Mouse (Mus musculus) forebrain, embryonic 13.5 days (tissue): ENCODE results near the gene Churc1. TPM values are rescaled to one million over a fixed set of nuclear protein-coding genes. Genes with fewer than 3 reads are reported as not detected.

Source experiments
- ATAC-seq: fragments of 200-750 bp; cut with Nextera tagmentation; 2 replicates; pipeline ENCODE4 v1.8.0; 2017
- H3K27ac ChIP-seq: fragments of 300-500 bp; sonication (generic); 2 replicates; pipeline ENCODE4 v1.5.1; 2015; ENCODE audit warnings: inconsistent platforms, mild to moderate bottlenecking, moderate library complexity
- H3K27me3 ChIP-seq: fragments of 300-500 bp; sonication (generic); 2 replicates; pipeline ENCODE4 v1.6.1; 2015; ENCODE audit warnings: mild to moderate bottlenecking, inconsistent platforms
- H3K36me3 ChIP-seq: fragments of 300-500 bp; sonication (generic); 2 replicates; pipeline ENCODE4 v1.6.1; 2015; ENCODE audit warnings: mild to moderate bottlenecking, inconsistent platforms; ENCODE audit not compliant: poor library complexity, severe bottlenecking
- H3K4me1 ChIP-seq: fragments of 300-500 bp; sonication (generic); 2 replicates; pipeline ENCODE4 v1.6.1; 2015; ENCODE audit warnings: inconsistent platforms
- H3K4me2 ChIP-seq: fragments of 300-500 bp; sonication (generic); 2 replicates; pipeline ENCODE4 v1.6.1; 2015; ENCODE audit warnings: inconsistent platforms, mild to moderate bottlenecking, moderate library complexity
- H3K4me3 ChIP-seq: fragments of 300-500 bp; sonication (generic); 2 replicates; pipeline ENCODE4 v1.5.1; 2015; ENCODE audit warnings: mild to moderate bottlenecking, inconsistent platforms
- H3K9ac ChIP-seq: fragments of 300-500 bp; sonication (generic); 2 replicates; pipeline ENCODE4 v1.6.1; 2015; ENCODE audit warnings: mild to moderate bottlenecking, inconsistent platforms
- H3K9me3 ChIP-seq: fragments of 300-500 bp; sonication (generic); replicated peaks from 2 replicates; pipeline ENCODE4 v1.6.1; 2016; ENCODE audit warnings: inconsistent platforms
- WGBS: fragments of 180-500 bp; shearing (Covaris S2); methylation state at CpG from one replicate; pipeline ENCODE4 v1.1.7; 2015; 5-methylcytosine and 5-hydroxymethylcytosine counted together
- polyA plus RNA-seq: library from polyadenylated mRNA; unstranded; fragments of >200 nt; fragmentation: Nextera tagmentation; extraction: Ambion mirVana; gene quantifications from 2 replicates; pipeline ENCODE4 v1.2.1, GENCODE M21; 2015

Gene Churc1
- polyA plus RNA-seq, 1 experiment from 2014 or later: 119 TPM

GRCm38 (mm10) chr12:76798008-76798720 lies 32.8 kb downstream of the Churc1 start:
- H3K4me2 ChIP-seq: no peak overlapping the region
- no peak for ATAC-seq
- no peak overlapping the region for H3K27ac ChIP-seq
- no peaks in the 10 kb centered on the region for H3K9me3 ChIP-seq
- no peak overlapping the region for H3K9ac ChIP-seq
- H3K4me1 ChIP-seq: no peaks in the 10 kb centered on the region
- 52% methylated on average over 5 of the region's 5 CpGs for WGBS
- no peaks in the 10 kb centered on the region for H3K36me3 ChIP-seq
- no peaks in the 10 kb centered on the region for H3K27me3 ChIP-seq
- no peak overlapping the region for H3K4me3 ChIP-seq

- H3K4me1 ChIP-seq: no peaks in the 10 kb centered on the region
- no peak overlapping the region for H3K9ac ChIP-seq
- H3K27ac ChIP-seq: no peak overlapping the region
- no peak overlapping the region for H3K4me3 ChIP-seq
- no peak for ATAC-seq
- no peaks in the 10 kb centered on the region for H3K27me3 ChIP-seq
- WGBS: 92% methylated on average over 10 of the region's 10 CpGs
- H3K9me3 ChIP-seq: no peaks in the 10 kb centered on the region
- no peak overlapping the region for H3K4me2 ChIP-seq
- no peaks in the 10 kb centered on the region for H3K36me3 ChIP-seq
Measured at GRCm38 (mm10) chr12:76803028-76803427, 37.7 kb downstream of the Churc1 start.

GRCm38 (mm10) chr12:76803700-76804252 lies 38.4 kb downstream of the Churc1 start:
- ATAC-seq: peak; percentile 62; the same call in 1 of the 2 replicates
- 56% methylated on average over 7 of the region's 7 CpGs for WGBS
- Histone ChIP-seq H3K9ac (no peak overlapping the region), H3K27ac (no peak overlapping the region), H3K4me3 (no peak overlapping the region), H3K4me2 (no peak overlapping the region), H3K4me1 (no peaks in the 10 kb centered on the region), H3K36me3 (no peaks in the 10 kb centered on the region), H3K27me3 (no peaks in the 10 kb centered on the region), H3K9me3 (no peaks in the 10 kb centered on the region)

GRCm38 (mm10) chr12:76805056-76805811 lies 39.9 kb downstream of the Churc1 start:
- Histone ChIP-seq H3K27me3 (no peaks in the 10 kb centered on the region), H3K9me3 (no peaks in the 10 kb centered on the region), H3K27ac (no peak overlapping the region), H3K4me1 (no peaks in the 10 kb centered on the region), H3K4me2 (no peak overlapping the region), H3K9ac (no peak overlapping the region), H3K4me3 (no peak overlapping the region), H3K36me3 (no peaks in the 10 kb centered on the region)
- ATAC-seq: no peak
- WGBS: 88% methylated on average over 10 of the region's 10 CpGs

GRCm38 (mm10) chr12:76807796-76808195 lies 42.5 kb downstream of the Churc1 start:
- no peaks in the 10 kb centered on the region for H3K9me3 ChIP-seq
- no peaks in the 10 kb centered on the region for H3K36me3 ChIP-seq
- no peaks in the 10 kb centered on the region for H3K27me3 ChIP-seq
- H3K4me3 ChIP-seq: no peak overlapping the region
- no peak overlapping the region for H3K9ac ChIP-seq
- no peaks in the 10 kb centered on the region for H3K4me1 ChIP-seq
- 89% methylated on average over 10 of the region's 10 CpGs for WGBS
- H3K4me2 ChIP-seq: no peak overlapping the region
- H3K27ac ChIP-seq: no peak overlapping the region
- no peak for ATAC-seq

GRCm38 (mm10) chr12:76810491-76810890 lies 45.2 kb downstream of the Churc1 start:
- H3K4me3 ChIP-seq: no peak overlapping the region
- WGBS: 90% methylated on average over 5 of the region's 5 CpGs
- ATAC-seq: no peak

GRCm38 (mm10) chr12:76811006-76811405 lies 45.7 kb downstream of the Churc1 start:
- ATAC-seq: no peak
- WGBS: 95% methylated on average over 4 of the region's 4 CpGs
- Histone ChIP-seq H3K4me2 (no peak overlapping the region), H3K4me1 (no peaks in the 10 kb centered on the region), H3K9ac (no peak overlapping the region), H3K27ac (no peak overlapping the region), H3K4me3 (no peak overlapping the region), H3K36me3 (no peaks in the 10 kb centered on the region), H3K27me3 (no peaks in the 10 kb centered on the region), H3K9me3 (no peaks in the 10 kb centered on the region)

More at GRCm38 (mm10) chr12:76810491-76810890, 45.2 kb downstream of the Churc1 start:
- H3K36me3 ChIP-seq: no peaks in the 10 kb centered on the region
- H3K4me1 ChIP-seq: no peaks in the 10 kb centered on the region
- no peaks in the 10 kb centered on the region for H3K9me3 ChIP-seq
- no peak overlapping the region for H3K27ac ChIP-seq
- H3K9ac ChIP-seq: no peak overlapping the region
- H3K4me2 ChIP-seq: no peak overlapping the region
- no peaks in the 10 kb centered on the region for H3K27me3 ChIP-seq

- Histone ChIP-seq H3K4me3 (no peak overlapping the region), H3K27ac (no peak overlapping the region), H3K4me2 (no peak overlapping the region), H3K9ac (no peak overlapping the region), H3K36me3 (no peaks in the 10 kb centered on the region), H3K4me1 (0 out of 2 replicates have a peak, but pooled peaks cover 3% of the 10 kb centered on the region), H3K27me3 (no peaks in the 10 kb centered on the region), H3K9me3 (no peaks in the 10 kb centered on the region)
- no peak for ATAC-seq
- 85% methylated on average over 10 of the region's 10 CpGs for WGBS
Measured at GRCm38 (mm10) chr12:76813543-76813942, 48.2 kb downstream of the Churc1 start.

- no peak overlapping the region for H3K9ac ChIP-seq
- H3K27ac ChIP-seq: no peak overlapping the region
- no peak overlapping the region for H3K4me3 ChIP-seq
- H3K4me2 ChIP-seq: no peak overlapping the region
- peaks cover 4% of the 10 kb centered on the region; the same call in 1 of the 2 replicates for H3K27me3 ChIP-seq
- H3K4me1 ChIP-seq: 0 out of 2 replicates have a peak, but pooled peaks cover 3% of the 10 kb centered on the region
- H3K36me3 ChIP-seq: no peaks in the 10 kb centered on the region
- no peak for ATAC-seq
- no peaks in the 10 kb centered on the region for H3K9me3 ChIP-seq
- 88% methylated on average over 2 of the region's 2 CpGs for WGBS
Measured at GRCm38 (mm10) chr12:76814120-76814519, 48.8 kb downstream of the Churc1 start.

GRCm38 (mm10) chr12:76816720-76817119 lies 51.4 kb downstream of the Churc1 start:
- peaks cover 25% of the 10 kb centered on the region for H3K27me3 ChIP-seq
- H3K4me1 ChIP-seq: peaks cover 21% of the 10 kb centered on the region; the same call in 1 of the 2 replicates
- H3K36me3 ChIP-seq: no peaks in the 10 kb centered on the region
- no peaks in the 10 kb centered on the region for H3K9me3 ChIP-seq
- 50% methylated on average over 4 of the region's 4 CpGs for WGBS
- H3K4me2 ChIP-seq: no peak overlapping the region
- no peak for ATAC-seq
- H3K4me3 ChIP-seq: no peak overlapping the region
- H3K27ac ChIP-seq: no peak overlapping the region
- H3K9ac ChIP-seq: no peak overlapping the region

GRCm38 (mm10) chr12:76817176-76817575 lies 51.8 kb downstream of the Churc1 start:
- Histone ChIP-seq H3K36me3 (no peaks in the 10 kb centered on the region), H3K27me3 (peaks cover 26% of the 10 kb centered on the region), H3K4me1 (peaks cover 24% of the 10 kb centered on the region; the same call in 1 of the 2 replicates), H3K4me2 (no peak overlapping the region), H3K9ac (no peak overlapping the region), H3K27ac (no peak overlapping the region), H3K9me3 (no peaks in the 10 kb centered on the region), H3K4me3 (no peak overlapping the region)
- 59% methylated on average over 4 of the region's 4 CpGs for WGBS
- ATAC-seq: no peak

GRCm38 (mm10) chr12:76818120-76818519 lies 52.8 kb downstream of the Churc1 start:
- Histone ChIP-seq H3K9me3 (no peaks in the 10 kb centered on the region), H3K4me2 (no peak overlapping the region), H3K36me3 (no peaks in the 10 kb centered on the region), H3K27me3 (peaks cover 26% of the 10 kb centered on the region), H3K4me3 (no peak overlapping the region), H3K4me1 (peaks cover 28% of the 10 kb centered on the region), H3K9ac (no peak overlapping the region), H3K27ac (no peak overlapping the region)
- 59% methylated on average over 4 of the region's 4 CpGs for WGBS
- ATAC-seq: no peak
